Mouse (Mus musculus) limb, embryonic 14.5 days (tissue): ENCODE results near the gene Pcdh8. TPM values are rescaled to one million over a fixed set of nuclear protein-coding genes. Genes with fewer than 3 reads are reported as not detected.

Experiments
- ATAC-seq: fragments of 200-750 bp; cut with Nextera tagmentation; 2 replicates; pipeline ENCODE4 v1.8.0; 2017; ENCODE audit warnings: low read depth, moderate number of reproducible peaks, moderate TSS enrichment; ENCODE audit not compliant: low FRiP score
- DNase-seq: peaks from one replicate; pipeline ENCODE4 v3.0.0-alpha.2; 2015; ENCODE audit warnings: low spot score
- H3K27ac ChIP-seq: fragments of 300-500 bp; sonication (generic); replicated peaks from 2 replicates; pipeline ENCODE4 v1.5.1; 2014; ENCODE audit warnings: low read depth, mild to moderate bottlenecking, low read length, moderate library complexity, mixed read lengths
- H3K27me3 ChIP-seq: fragments of 300-500 bp; sonication (generic); 2 replicates; pipeline ENCODE4 v1.6.1; 2014; ENCODE audit warnings: low read length, mixed read lengths; ENCODE audit not compliant: control insufficient read depth, insufficient read depth
- H3K36me3 ChIP-seq: fragments of 300-500 bp; sonication (generic); 2 replicates; pipeline ENCODE4 v1.6.1; 2014; ENCODE audit warnings: mild to moderate bottlenecking, low read length, moderate library complexity, mixed read lengths; ENCODE audit not compliant: control insufficient read depth, insufficient read depth
- H3K4me1 ChIP-seq: fragments of 300-500 bp; sonication (generic); 2 replicates; pipeline ENCODE4 v1.6.1; 2014; ENCODE audit warnings: antibody characterized with exemption, low read length, mixed read lengths; ENCODE audit not compliant: control insufficient read depth, insufficient read depth
- H3K4me2 ChIP-seq: fragments of 300-500 bp; sonication (generic); replicated peaks from 2 replicates; pipeline ENCODE4 v1.6.1; 2014; ENCODE audit warnings: low read depth, mild to moderate bottlenecking, low read length, moderate library complexity; ENCODE audit not compliant: severe bottlenecking
- H3K4me3 ChIP-seq: fragments of 300-500 bp; sonication (generic); replicated peaks from 2 replicates; pipeline ENCODE4 v1.5.1; 2014; ENCODE audit warnings: low read length
- H3K9ac ChIP-seq: fragments of 300-500 bp; sonication (generic); 2 replicates; pipeline ENCODE4 v1.6.1; 2014; ENCODE audit warnings: mild to moderate bottlenecking, low read depth, low read length, moderate library complexity; ENCODE audit not compliant: severe bottlenecking
- H3K9me3 ChIP-seq: fragments of 300-500 bp; sonication (generic); 2 replicates; pipeline ENCODE4 v1.6.1; 2016; ENCODE audit warnings: low read length; ENCODE audit not compliant: control insufficient read depth
- POLR2A ChIP-seq: fragments of 200-500 bp; IDR thresholded peaks from 2 replicates; pipeline ENCODE4 v1.8.0; 2012; ENCODE audit warnings: inconsistent platforms, mild to moderate bottlenecking, moderate library complexity, borderline replicate concordance; ENCODE audit not compliant: insufficient read depth, insufficient read length; ENCODE audit errors: extremely low read depth
- WGBS: fragments of 180-500 bp; shearing (Covaris S2); extraction: QIAGEN DNeasy Blood & Tissue Kit; methylation state at CpG from one replicate; pipeline ENCODE4 v1.1.7; 2014; 5-methylcytosine and 5-hydroxymethylcytosine counted together
- polyA plus RNA-seq, 2 experiments: library from polyadenylated mRNA; depleted of rRNA in 1 of 2; stranded (reverse) in 1 of 2; unstranded in 1 of 2; fragments of >200 nt; fragmentation: Nextera tagmentation in 1 of 2; extraction: Ambion mirVana in 1 of 2; gene quantifications; 2 replicates each; pipeline versions ENCODE4 v1.2.1 to v1.2.3; 2012 to 2014

Gene Pcdh8
- polyA plus RNA-seq, 2 experiments, result 5.7 TPM

- H3K9me3 ChIP-seq, result no peaks in the 10 kb centered on the region
Observed at GRCm38 (mm10) chr14:79754157-79754556, 17.0 kb downstream of the Pcdh8 start.

DNA sequence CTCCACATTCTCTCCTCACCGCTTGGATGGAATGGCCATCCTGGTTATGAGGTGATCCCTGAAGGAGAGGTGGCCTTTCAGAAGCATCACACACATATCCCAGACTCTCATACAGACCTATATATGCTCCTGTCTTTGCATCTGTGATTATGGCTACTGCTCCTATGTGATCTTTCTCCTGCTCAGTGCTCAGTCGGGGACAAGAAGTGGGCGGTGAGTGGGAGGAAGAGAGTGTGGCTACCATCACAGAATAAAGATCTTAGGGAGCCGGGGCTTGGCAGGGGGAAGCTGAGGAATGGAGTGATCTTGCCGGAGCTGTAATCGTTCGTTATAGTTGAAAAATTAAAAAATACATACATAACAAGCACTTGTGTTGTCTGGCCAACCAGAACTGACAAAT lies 17.4 kb downstream of the Pcdh8 start:
- 88% methylated on average over 7 of the region's 7 CpGs for WGBS
- no peak for TF ChIP-seq POLR2A
- ATAC-seq, result no peak

More at GRCm38 (mm10) chr14:79754157-79754556, 17.0 kb downstream of the Pcdh8 start:
- H3K36me3 ChIP-seq, result no peaks in the 10 kb centered on the region
- no peak for TF ChIP-seq POLR2A
- DNase-seq (no peak), ATAC-seq (no peak)
- 0 out of 2 replicates have a peak, but pooled peaks cover 3% of the 10 kb centered on the region for H3K4me1 ChIP-seq
- no peaks in the 10 kb centered on the region for H3K27me3 ChIP-seq
- H3K9ac ChIP-seq, result no peak overlapping the region
- no peak overlapping the region for H3K27ac ChIP-seq
- no peak overlapping the region for H3K4me3 ChIP-seq
- H3K4me2 ChIP-seq, result no peak overlapping the region
- 50% methylated on average over 3 of the region's 3 CpGs for WGBS

GRCm38 (mm10) chr14:79740515-79740914 lies 30.6 kb downstream of the Pcdh8 start:
- no peaks in the 10 kb centered on the region for H3K9me3 ChIP-seq
- no peak overlapping the region for H3K4me2 ChIP-seq
- no peaks in the 10 kb centered on the region for H3K36me3 ChIP-seq
- ATAC-seq (no peak), DNase-seq (no peak)
- H3K4me3 ChIP-seq, result no peak overlapping the region
- no peak overlapping the region for H3K27ac ChIP-seq
- no peak for TF ChIP-seq POLR2A
- H3K4me1 ChIP-seq, result 0 out of 2 replicates have a peak, but pooled peaks cover 2% of the 10 kb centered on the region
- no peaks in the 10 kb centered on the region for H3K27me3 ChIP-seq
- WGBS, result 31% methylated on average over 3 of the region's 3 CpGs
- H3K9ac ChIP-seq, result no peak overlapping the region

More for the DNA sequence above, 17.4 kb downstream of the Pcdh8 start:
- Histone ChIP-seq H3K9ac (no peak overlapping the region), H3K9me3 (no peaks in the 10 kb centered on the region), H3K4me1 (0 out of 2 replicates have a peak, but pooled peaks cover 3% of the 10 kb centered on the region), H3K27me3 (no peaks in the 10 kb centered on the region), H3K4me2 (no peak overlapping the region), H3K4me3 (no peak overlapping the region), H3K36me3 (no peaks in the 10 kb centered on the region), H3K27ac (no peak overlapping the region)
- no peak for DNase-seq

DNA sequence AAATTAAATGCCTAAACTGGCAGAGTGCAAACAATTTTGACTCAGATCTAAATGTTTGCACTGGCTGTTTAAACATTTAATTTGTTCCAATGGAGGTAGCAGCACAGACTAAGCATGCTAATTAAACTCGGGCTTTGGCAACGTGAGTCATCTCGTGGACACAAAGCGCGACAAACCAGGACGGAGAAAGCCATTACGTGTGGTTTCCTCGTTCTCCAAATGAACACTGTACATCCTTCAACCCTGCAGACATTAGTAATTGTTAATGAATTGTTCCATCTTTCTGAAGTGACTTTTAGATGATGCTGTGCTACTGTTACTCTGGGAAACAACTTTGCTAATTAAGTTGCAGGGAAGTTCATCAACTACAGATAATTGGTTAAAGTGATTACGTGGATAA lies 32.7 kb downstream of the Pcdh8 start:
- Histone ChIP-seq H3K4me3 (no peak overlapping the region), H3K9ac (no peak overlapping the region), H3K27me3 (no peaks in the 10 kb centered on the region), H3K4me1 (0 out of 2 replicates have a peak, but pooled peaks cover 2% of the 10 kb centered on the region), H3K27ac (no peak overlapping the region), H3K9me3 (no peaks in the 10 kb centered on the region), H3K4me2 (no peak overlapping the region), H3K36me3 (no peaks in the 10 kb centered on the region)
- TF ChIP-seq POLR2A, result no peak
- no peak for ATAC-seq
- 61% methylated on average over 9 of the region's 9 CpGs for WGBS
- no peak for DNase-seq

- Histone ChIP-seq H3K36me3 (no peaks in the 10 kb centered on the region), H3K4me3 (no peak overlapping the region), H3K4me1 (0 out of 2 replicates have a peak, but pooled peaks cover 2% of the 10 kb centered on the region), H3K9ac (no peak overlapping the region), H3K9me3 (no peaks in the 10 kb centered on the region), H3K27ac (no peak overlapping the region), H3K4me2 (no peak overlapping the region), H3K27me3 (no peaks in the 10 kb centered on the region)
- peak; percentile 27 for DNase-seq
- 53% methylated on average over 9 of the region's 9 CpGs for WGBS
- no peak for TF ChIP-seq POLR2A
- no peak for ATAC-seq
Observed at GRCm38 (mm10) chr14:79737642-79738379, 33.3 kb downstream of the Pcdh8 start.
